Mouse (Mus musculus) limb, embryonic 13.5 days (tissue): Measurements from ENCODE around the gene St8sia2. TPM values are rescaled to one million over a fixed set of nuclear protein-coding genes. Genes with fewer than 3 reads are reported as not detected.

ENCODE experiments used
- ATAC-seq: fragments of 200-750 bp; cut with Nextera tagmentation; 2 replicates; pipeline ENCODE4 v1.8.0; 2017; ENCODE audit warnings: low read depth, moderate number of reproducible peaks, moderate TSS enrichment; ENCODE audit not compliant: low FRiP score
- H3K27ac ChIP-seq: fragments of 300-500 bp; sonication (generic); 2 replicates; pipeline ENCODE4 v1.5.1; 2015; ENCODE audit warnings: inconsistent platforms, mild to moderate bottlenecking, moderate library complexity
- H3K27me3 ChIP-seq: fragments of 300-500 bp; sonication (generic); 2 replicates; pipeline ENCODE4 v1.6.1; 2015; ENCODE audit warnings: mild to moderate bottlenecking, inconsistent platforms
- H3K36me3 ChIP-seq: fragments of 300-500 bp; sonication (generic); 2 replicates; pipeline ENCODE4 v1.6.1; 2015; ENCODE audit warnings: inconsistent platforms, mild to moderate bottlenecking, moderate library complexity
- H3K4me1 ChIP-seq: fragments of 300-500 bp; sonication (generic); 2 replicates; pipeline ENCODE4 v1.6.1; 2015; ENCODE audit warnings: inconsistent platforms
- H3K4me2 ChIP-seq: fragments of 300-500 bp; sonication (generic); replicated peaks from 2 replicates; pipeline ENCODE4 v1.6.1; 2015; ENCODE audit warnings: inconsistent platforms, mild to moderate bottlenecking, moderate library complexity
- H3K4me3 ChIP-seq: fragments of 300-500 bp; sonication (generic); 2 replicates; pipeline ENCODE4 v1.5.1; 2015; ENCODE audit warnings: moderate library complexity, mild to moderate bottlenecking, inconsistent platforms
- H3K9ac ChIP-seq: fragments of 300-500 bp; sonication (generic); 2 replicates; pipeline ENCODE4 v1.6.1; 2015; ENCODE audit warnings: mild to moderate bottlenecking, inconsistent platforms
- H3K9me3 ChIP-seq: fragments of 300-500 bp; sonication (generic); 2 replicates; pipeline ENCODE4 v1.6.1; 2016; ENCODE audit warnings: inconsistent platforms
- WGBS: fragments of 180-500 bp; shearing (Covaris S2); methylation state at CpG from one replicate; pipeline ENCODE4 v1.1.7; 2015; 5-methylcytosine and 5-hydroxymethylcytosine counted together
- polyA plus RNA-seq: library from polyadenylated mRNA; unstranded; fragments of >200 nt; fragmentation: Nextera tagmentation; extraction: Ambion mirVana; gene quantifications from 2 replicates; pipeline ENCODE4 v1.2.1, GENCODE M21; 2015

The St8sia2 gene
- polyA plus RNA-seq, 1 experiment from 2014 or later: 20.1 TPM

DNA sequence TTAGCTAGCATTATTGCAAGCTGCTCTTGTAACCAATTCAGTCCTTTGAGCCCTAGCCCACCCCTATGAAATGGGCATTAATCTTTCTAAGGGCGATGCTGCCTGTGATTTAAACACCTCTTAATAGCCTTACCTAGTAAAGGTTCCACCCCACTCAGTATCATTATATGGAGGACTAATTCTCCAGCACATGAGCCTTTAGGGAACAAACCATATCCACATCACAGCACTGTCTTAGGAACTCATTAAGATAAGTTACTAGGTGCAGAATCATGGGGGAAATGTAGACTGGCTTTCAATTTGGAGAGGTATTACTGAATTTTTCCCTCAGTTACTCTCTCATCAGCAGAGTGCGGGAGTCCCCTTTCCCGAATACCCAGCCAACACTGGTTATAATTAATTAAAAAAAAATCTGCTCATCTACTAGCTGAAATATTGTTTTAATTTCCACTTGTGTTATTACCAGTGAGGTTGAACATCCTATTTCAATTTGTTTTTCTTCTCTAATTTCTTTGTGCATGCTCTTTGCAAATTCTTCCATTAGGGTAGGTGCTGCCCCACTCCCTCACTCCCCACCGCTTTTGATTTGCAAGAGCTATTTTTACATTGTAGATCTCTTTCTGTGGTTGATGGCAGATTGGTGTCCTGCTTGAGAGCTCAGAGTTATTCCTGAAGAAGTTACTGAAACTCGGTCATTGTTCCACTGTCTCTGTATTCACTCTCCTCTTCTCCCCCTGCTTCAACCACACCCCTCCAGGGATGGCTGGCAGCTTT, 103.9 kb downstream of the St8sia2 start:
- Histone ChIP-seq H3K36me3 (no peaks in the 10 kb centered on the region), H3K9ac (no peak overlapping the region), H3K9me3 (no peaks in the 10 kb centered on the region), H3K4me3 (no peak overlapping the region), H3K4me2 (no peak overlapping the region), H3K4me1 (peaks cover 21% of the 10 kb centered on the region), H3K27ac (no peak overlapping the region), H3K27me3 (no peaks in the 10 kb centered on the region)
- ATAC-seq: no peak
- WGBS: 65% methylated on average over 5 of the region's 5 CpGs

DNA sequence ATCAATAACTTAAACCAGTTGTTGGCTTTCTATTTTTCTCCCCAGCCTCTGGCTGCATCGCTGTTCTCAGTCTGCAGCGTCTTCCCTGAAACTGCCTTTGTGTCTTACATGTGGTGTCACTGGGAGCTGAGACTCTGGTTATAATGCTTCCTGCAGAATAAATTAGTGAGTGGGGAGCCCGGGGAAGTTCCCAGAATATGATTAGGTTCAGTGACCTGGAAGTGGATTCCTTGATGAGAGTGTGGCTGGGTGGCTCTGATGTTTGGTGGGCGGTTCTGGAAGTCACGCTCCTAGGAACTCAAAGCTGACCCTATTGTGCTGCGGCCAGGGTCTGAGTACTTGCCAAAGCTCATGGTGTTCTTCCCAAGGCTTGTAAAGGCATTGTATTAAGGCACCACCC, 119.0 kb downstream of the St8sia2 start:
- Histone ChIP-seq H3K4me1 (no peaks in the 10 kb centered on the region), H3K4me2 (no peak overlapping the region), H3K9ac (no peak overlapping the region), H3K4me3 (no peak overlapping the region), H3K9me3 (no peaks in the 10 kb centered on the region), H3K27me3 (no peaks in the 10 kb centered on the region), H3K27ac (no peak overlapping the region), H3K36me3 (no peaks in the 10 kb centered on the region)
- ATAC-seq: no peak
- WGBS: 75% methylated on average over 6 of the region's 6 CpGs

DNA sequence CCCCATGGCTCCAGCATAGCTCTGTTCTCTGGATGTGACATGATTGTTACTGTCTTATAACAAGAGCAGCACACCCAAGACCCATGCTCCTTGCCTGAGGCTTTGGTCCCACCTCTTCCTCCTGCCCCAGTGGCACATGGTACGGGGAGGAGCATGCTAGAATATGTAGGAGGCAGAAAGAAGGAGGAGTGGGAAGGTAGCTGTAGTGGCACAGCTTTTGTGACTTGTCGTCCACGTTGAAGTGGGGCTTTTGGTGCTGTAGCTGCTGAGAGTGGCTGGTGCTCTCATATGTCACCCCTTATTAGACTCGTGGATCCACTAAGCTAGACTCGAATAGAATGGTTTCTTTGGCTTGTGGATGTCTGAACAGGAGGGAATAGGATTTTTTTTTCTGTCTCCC, 121.7 kb downstream of the St8sia2 start:
- ATAC-seq: no peak
- no peaks in the 10 kb centered on the region for H3K4me1 ChIP-seq
- 77% methylated on average over 5 of the region's 5 CpGs for WGBS
- H3K4me3 ChIP-seq: no peak overlapping the region
- H3K36me3 ChIP-seq: no peaks in the 10 kb centered on the region
- no peak overlapping the region for H3K9ac ChIP-seq
- no peak overlapping the region for H3K27ac ChIP-seq
- no peaks in the 10 kb centered on the region for H3K9me3 ChIP-seq
- H3K4me2 ChIP-seq: no peak overlapping the region
- no peaks in the 10 kb centered on the region for H3K27me3 ChIP-seq

DNA sequence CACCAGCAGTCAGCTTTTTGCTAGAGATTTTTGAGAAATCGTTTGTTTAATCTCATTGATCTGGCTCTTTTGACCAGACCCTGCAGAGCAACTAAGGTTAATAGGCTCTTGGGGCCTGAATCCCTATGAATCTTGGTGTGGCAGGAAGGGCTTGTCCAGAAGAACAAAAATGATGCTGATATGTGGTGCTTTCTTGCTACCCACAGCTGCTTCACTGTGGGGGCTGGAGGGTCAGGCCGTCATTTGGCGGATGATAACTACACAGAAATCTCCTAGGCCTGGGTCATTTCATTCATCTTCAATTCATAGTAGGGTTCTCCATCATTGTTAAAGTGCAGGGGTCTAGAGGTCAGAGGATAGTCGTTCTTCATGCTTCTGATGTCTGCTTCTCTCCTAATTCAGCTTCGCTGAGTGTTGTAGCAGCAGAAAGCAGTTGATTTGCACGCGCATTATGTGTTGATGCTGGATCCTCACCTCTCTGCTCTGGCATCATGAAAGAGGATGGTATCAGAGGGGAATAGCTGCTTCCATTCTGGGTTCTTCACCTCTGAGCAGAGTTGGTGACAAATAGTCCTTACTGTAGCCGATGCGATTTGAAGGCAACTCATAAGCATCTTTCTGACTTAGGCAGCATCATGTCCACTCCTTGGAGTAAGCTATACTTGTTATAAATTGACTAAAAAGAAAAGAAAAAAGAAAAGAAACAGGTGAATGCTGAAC, 122.4 kb downstream of the St8sia2 start:
- Histone ChIP-seq H3K27me3 (no peaks in the 10 kb centered on the region), H3K9ac (no peak overlapping the region), H3K9me3 (no peaks in the 10 kb centered on the region), H3K4me1 (no peaks in the 10 kb centered on the region), H3K4me2 (no peak overlapping the region), H3K36me3 (no peaks in the 10 kb centered on the region), H3K4me3 (no peak overlapping the region), H3K27ac (no peak overlapping the region)
- ATAC-seq: no peak
- 83% methylated on average over 9 of the region's 9 CpGs for WGBS

DNA sequence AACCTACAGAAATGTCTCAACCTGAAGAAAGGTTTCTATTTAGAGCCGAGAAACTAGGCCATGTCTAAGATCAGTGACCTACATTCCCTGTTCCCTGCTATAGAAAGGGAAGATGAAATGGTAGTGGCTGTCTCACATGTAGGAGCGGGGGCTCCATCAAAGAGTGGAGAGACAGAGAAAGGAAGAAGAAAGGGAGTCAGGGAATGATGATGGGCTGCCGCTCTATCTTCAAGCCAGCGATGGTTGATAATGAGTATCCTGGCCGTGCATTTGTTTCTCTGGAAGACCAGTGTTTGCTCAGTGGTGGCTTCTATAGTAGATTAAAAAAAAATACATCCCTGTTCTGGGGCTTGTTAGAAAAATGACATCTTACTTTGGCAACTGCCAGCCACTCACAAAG, 123.0 kb downstream of the St8sia2 start:
- Histone ChIP-seq H3K4me3 (no peak overlapping the region), H3K4me2 (no peak overlapping the region), H3K4me1 (peaks cover 2% of the 10 kb centered on the region; the same call in 1 of the 2 replicates), H3K27ac (no peak overlapping the region), H3K9me3 (no peaks in the 10 kb centered on the region), H3K36me3 (no peaks in the 10 kb centered on the region), H3K27me3 (no peaks in the 10 kb centered on the region), H3K9ac (no peak overlapping the region)
- no peak for ATAC-seq
- 92% methylated on average over 5 of the region's 5 CpGs for WGBS
